Mouse (Mus musculus) spleen, adult 2 months (tissue): Measurements from ENCODE around the gene Alx3. TPM values are rescaled to one million over a fixed set of nuclear protein-coding genes. Genes with fewer than 3 reads are reported as not detected.

Source experiments
- DNase-seq, 2 experiments: peaks; one replicate each; pipeline versions ENCODE4 v3.0.0 to v3.0.0-alpha.2; 2012 to 2021; ENCODE audit warnings: low spot score in 2 of 2, low read depth in 1 of 2
- H3K27ac ChIP-seq: fragments of 200-500 bp; 2 replicates; pipeline ENCODE4 v1.5.1; 2012; ENCODE audit warnings: low read length, inconsistent platforms; ENCODE audit not compliant: insufficient read depth
- H3K27me3 ChIP-seq: fragments of 200-500 bp; 2 replicates; pipeline ENCODE4 v1.6.1; 2012; ENCODE audit warnings: mild to moderate bottlenecking, moderate library complexity, low read length, inconsistent platforms; ENCODE audit not compliant: control insufficient read depth, insufficient read depth
- H3K36me3 ChIP-seq: fragments of 200-500 bp; 2 replicates; pipeline ENCODE4 v1.6.1; 2012; ENCODE audit warnings: mild to moderate bottlenecking, low read length, inconsistent platforms; ENCODE audit not compliant: control insufficient read depth, insufficient read depth
- H3K4me1 ChIP-seq: fragments of 200-500 bp; 2 replicates; pipeline ENCODE4 v1.6.1; 2011; ENCODE audit warnings: inconsistent platforms; ENCODE audit not compliant: control insufficient read depth, insufficient read depth, insufficient read length
- H3K4me3 ChIP-seq: fragments of 200-500 bp; 2 replicates; pipeline ENCODE4 v1.5.1; 2011; ENCODE audit warnings: mild to moderate bottlenecking, inconsistent platforms; ENCODE audit not compliant: insufficient read depth, insufficient read length; ENCODE audit errors: extremely low read depth
- CTCF ChIP-seq: fragments of 200-500 bp; IDR thresholded peaks from 2 replicates; pipeline ENCODE4 v1.5.1; 2011; ENCODE audit warnings: mild to moderate bottlenecking, inconsistent platforms; ENCODE audit not compliant: insufficient read depth, insufficient read length, insufficient replicate concordance; ENCODE audit errors: extremely low read depth
- POLR2A ChIP-seq: fragments of 200-500 bp; IDR thresholded peaks from 2 replicates; pipeline ENCODE4 v1.6.1; 2011; ENCODE audit warnings: low read depth, low read length, inconsistent platforms
- WGBS: fragments of 180-500 bp; shearing (Covaris S2); methylation state at CpG from one replicate; pipeline ENCODE4 v1.1.7; 2018; 5-methylcytosine and 5-hydroxymethylcytosine counted together
- polyA plus RNA-seq: library from polyadenylated mRNA; depleted of rRNA; stranded (reverse); fragments of >200 nt; gene quantifications from 2 replicates; pipeline ENCODE4 v1.2.3, GENCODE M21; 2012

The Alx3 gene
- polyA plus RNA-seq, 1 experiment, result not detected

GRCm38 (mm10) chr3:107621286-107622075, 26.6 kb downstream of the Alx3 start:
- DNase-seq, result no peak
- H3K4me1 ChIP-seq, result no peaks in the 10 kb centered on the region
- H3K27me3 ChIP-seq, result no peaks in the 10 kb centered on the region
- H3K36me3 ChIP-seq, result peaks cover 57% of the 10 kb centered on the region
- no peak for TF ChIP-seq POLR2A
- TF ChIP-seq CTCF, result no peak
- 92% methylated on average over 21 of the region's 21 CpGs for WGBS
- H3K27ac ChIP-seq, result no peak overlapping the region
- H3K4me3 ChIP-seq, result no peak overlapping the region

- WGBS, result 98% methylated on average over 7 of the region's 7 CpGs
- no peak for DNase-seq
- Histone ChIP-seq H3K36me3 (peaks cover 50% of the 10 kb centered on the region), H3K27ac (no peak overlapping the region), H3K4me3 (no peak overlapping the region), H3K4me1 (no peaks in the 10 kb centered on the region), H3K27me3 (no peaks in the 10 kb centered on the region)
- no peak for TF ChIP-seq CTCF
- TF ChIP-seq POLR2A, result no peak
Observed at GRCm38 (mm10) chr3:107622537-107622936, 27.7 kb downstream of the Alx3 start.

- Histone ChIP-seq H3K4me1 (no peaks in the 10 kb centered on the region), H3K36me3 (peaks cover 39% of the 10 kb centered on the region), H3K4me3 (no peak overlapping the region), H3K27me3 (no peaks in the 10 kb centered on the region), H3K27ac (no peak overlapping the region)
- no peak for DNase-seq
- WGBS, result 88% methylated on average over 8 of the region's 8 CpGs
- TF ChIP-seq POLR2A, result no peak
- no peak for TF ChIP-seq CTCF
Observed at GRCm38 (mm10) chr3:107624424-107624823, 29.6 kb downstream of the Alx3 start.

- WGBS, result 95% methylated on average over 8 of the region's 8 CpGs
- no peak overlapping the region for H3K27ac ChIP-seq
- no peak for DNase-seq
- TF ChIP-seq CTCF (no peak), POLR2A (no peak)
- H3K27me3 ChIP-seq, result no peaks in the 10 kb centered on the region
- H3K36me3 ChIP-seq, result peaks cover 31% of the 10 kb centered on the region
- peaks cover under 1% of the 10 kb centered on the region; the same call in 1 of the 2 replicates for H3K4me1 ChIP-seq
- H3K4me3 ChIP-seq, result no peak overlapping the region
Observed at GRCm38 (mm10) chr3:107625536-107625935, 30.7 kb downstream of the Alx3 start.

GRCm38 (mm10) chr3:107626751-107627150, 31.9 kb downstream of the Alx3 start:
- Histone ChIP-seq H3K27me3 (no peaks in the 10 kb centered on the region), H3K36me3 (peaks cover 25% of the 10 kb centered on the region), H3K27ac (no peak overlapping the region), H3K4me3 (no peak overlapping the region), H3K4me1 (peaks cover 5% of the 10 kb centered on the region; the same call in 1 of the 2 replicates)
- no peak for DNase-seq
- 94% methylated on average over 8 of the region's 8 CpGs for WGBS
- TF ChIP-seq POLR2A (no peak), CTCF (no peak)

- WGBS, result 94% methylated on average over 7 of the region's 7 CpGs
- no peak overlapping the region for H3K27ac ChIP-seq
- H3K36me3 ChIP-seq, result peaks cover 20% of the 10 kb centered on the region
- no peak for TF ChIP-seq CTCF
- TF ChIP-seq POLR2A, result no peak
- no peak for DNase-seq
- no peaks in the 10 kb centered on the region for H3K27me3 ChIP-seq
- H3K4me1 ChIP-seq, result peaks cover 5% of the 10 kb centered on the region; the same call in 1 of the 2 replicates
- H3K4me3 ChIP-seq, result no peak overlapping the region
Observed at GRCm38 (mm10) chr3:107627641-107628040, 32.8 kb downstream of the Alx3 start.

- Histone ChIP-seq H3K4me3 (no peak overlapping the region), H3K4me1 (peaks cover 5% of the 10 kb centered on the region; the same call in 1 of the 2 replicates), H3K27me3 (no peaks in the 10 kb centered on the region), H3K36me3 (peaks cover 14% of the 10 kb centered on the region), H3K27ac (no peak overlapping the region)
- 88% methylated on average over 2 of the region's 2 CpGs for WGBS
- TF ChIP-seq POLR2A, result no peak
- no peak for DNase-seq
Observed at GRCm38 (mm10) chr3:107628551-107628950, 33.7 kb downstream of the Alx3 start.
